In the genomic region with DNA sequence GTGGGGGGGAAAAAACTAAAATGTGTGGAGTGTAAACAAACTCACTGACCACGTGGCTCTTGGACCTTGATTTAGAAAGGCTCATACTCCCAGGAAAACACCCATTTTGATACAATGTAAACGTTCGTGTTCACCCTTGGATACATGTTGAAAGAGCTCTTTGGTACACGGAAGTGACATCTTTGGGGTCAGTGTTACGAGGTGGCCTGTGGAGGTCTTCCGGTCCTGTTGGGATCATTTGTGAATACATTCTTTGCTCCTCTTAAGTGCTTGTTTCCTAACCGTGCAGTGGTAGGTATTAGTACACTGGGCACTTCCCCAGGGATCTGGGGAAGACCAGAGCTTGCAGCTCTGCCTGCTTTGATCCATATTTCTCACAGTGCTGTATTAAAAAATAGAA, we compare ENCODE assay signal across 18 mouse cellular contexts. TPM values are rescaled to one million over a fixed set of nuclear protein-coding genes. Genes with fewer than 3 reads are reported as not detected.
DNase-seq lines count a peak whose midpoint lies in the region; ATAC-seq and TF ChIP-seq lines count a peak whose summit lies in the region.
"Had no signal": no experiment of that assay in that cellular context is flagged by ENCODE, and none has a peak within 500 bp of the region (broad histone marks: within the 10 kb centered on the region; RNA-seq: fewer than 3 reads in every experiment).

No protein-coding gene starts in this region.

- WGBS in midbrain, embryonic 10.5 days, result 53% methylated on average over 7 of the region's 7 CpGs
- 40% methylated on average over 7 of the region's 7 CpGs for WGBS in midbrain, postnatal 0 days
- 22% methylated on average over 7 of the region's 7 CpGs for WGBS in forebrain, embryonic 14.5 days
- 30% methylated on average over 7 of the region's 7 CpGs for WGBS in hindbrain, embryonic 15.5 days
- WGBS in neural tube, embryonic 13.5 days, result 49% methylated on average over 7 of the region's 7 CpGs
- 76% methylated on average over 7 of the region's 7 CpGs for WGBS in kidney, embryonic 15.5 days

- DNase-seq in midbrain, embryonic 10.5 days (ENCODE audit: low spot score), result no peak
- no peak for DNase-seq in midbrain, postnatal 0 days (ENCODE audit: low spot score)
- DNase-seq in forebrain, embryonic 14.5 days (ENCODE audit: low spot score), result no peak
- DNase-seq in adrenal gland, postnatal 25 days, result no peak
- no peak for DNase-seq in spleen, postnatal 4 days (ENCODE audit: low spot score in 2 of 2)
- DNase-seq: adrenal gland, adult 8-10 months; cerebellum, adult 9-10 months; layer of hippocampus, adult 9-11 months; lung, postnatal 10 days; retina, postnatal 1 day; thymus, postnatal 36 days had no signal

- H3K27ac ChIP-seq in midbrain, embryonic 10.5 days (replicated peaks), result peak overlapping the region; percentile 83
- H3K27ac ChIP-seq in midbrain, postnatal 0 days (ENCODE audit: low read depth, low read length), result no peak overlapping the region
- H3K27ac ChIP-seq in forebrain, embryonic 14.5 days (ENCODE audit: low read depth, low read length), result peak overlapping the region; percentile 92
- peak overlapping the region; percentile 23 for H3K27ac ChIP-seq in hindbrain, embryonic 15.5 days (replicated peaks)
- peak overlapping the region; percentile 68 for H3K27ac ChIP-seq in neural tube, embryonic 13.5 days (replicated peaks)
- H3K27ac ChIP-seq in kidney, embryonic 15.5 days, result no peak overlapping the region
- H3K27ac ChIP-seq: heart, embryonic 13.5 days; kidney, postnatal 0 days had no signal

- H3K9ac ChIP-seq in midbrain, postnatal 0 days (replicated peaks; ENCODE audit: low read length, poor library complexity, severe bottlenecking), result no peak overlapping the region
- no peak overlapping the region for H3K9ac ChIP-seq in forebrain, embryonic 14.5 days (ENCODE audit: low read length)
- H3K9ac ChIP-seq in hindbrain, embryonic 15.5 days, result no peak overlapping the region
- H3K9ac ChIP-seq in neural tube, embryonic 13.5 days, result no peak overlapping the region
- no peak overlapping the region for H3K9ac ChIP-seq in kidney, embryonic 15.5 days
- H3K9ac ChIP-seq: heart, embryonic 13.5 days had no signal

- no peak overlapping the region for H3K4me2 ChIP-seq in midbrain, postnatal 0 days (ENCODE audit: low read depth, low read length, poor library complexity, severe bottlenecking)
- H3K4me2 ChIP-seq in forebrain, embryonic 14.5 days (ENCODE audit: low read length), result no peak overlapping the region; the same call in 1 of the 2 replicates
- no peak overlapping the region for H3K4me2 ChIP-seq in hindbrain, embryonic 15.5 days
- no peak overlapping the region for H3K4me2 ChIP-seq in neural tube, embryonic 13.5 days
- no peak overlapping the region for H3K4me2 ChIP-seq in kidney, embryonic 15.5 days
- H3K4me2 ChIP-seq: heart, embryonic 13.5 days had no signal

- peaks cover 100% of the 10 kb centered on the region for H3K4me1 ChIP-seq in midbrain, embryonic 10.5 days
- H3K4me1 ChIP-seq in midbrain, postnatal 0 days (ENCODE audit: insufficient read depth, low read length), result peaks cover 27% of the 10 kb centered on the region
- H3K4me1 ChIP-seq in forebrain, embryonic 14.5 days (ENCODE audit: control insufficient read depth, insufficient read depth, low read length), result peaks cover 88% of the 10 kb centered on the region
- peaks cover 78% of the 10 kb centered on the region for H3K4me1 ChIP-seq in hindbrain, embryonic 15.5 days (replicated peaks)
- H3K4me1 ChIP-seq in neural tube, embryonic 13.5 days (replicated peaks), result peaks cover 91% of the 10 kb centered on the region
- peaks cover 45% of the 10 kb centered on the region for H3K4me1 ChIP-seq in kidney, embryonic 15.5 days

- no peak for ATAC-seq in midbrain, postnatal 0 days (ENCODE audit: low FRiP score)
- no peak for ATAC-seq in forebrain, embryonic 14.5 days
- no peak for ATAC-seq in hindbrain, embryonic 15.5 days (ENCODE audit: low FRiP score, low read depth)
- ATAC-seq in neural tube, embryonic 13.5 days (ENCODE audit: low read depth), result no peak
- ATAC-seq in kidney, embryonic 15.5 days (replicated peaks; ENCODE audit: low FRiP score), result no peak

- no peaks in the 10 kb centered on the region for H3K9me3 ChIP-seq in midbrain, embryonic 10.5 days (replicated peaks)
- no peaks in the 10 kb centered on the region for H3K9me3 ChIP-seq in midbrain, postnatal 0 days (ENCODE audit: low read length)
- H3K9me3 ChIP-seq in forebrain, embryonic 14.5 days (replicated peaks; ENCODE audit: control insufficient read depth, low read length), result no peaks in the 10 kb centered on the region
- H3K9me3 ChIP-seq in hindbrain, embryonic 15.5 days, result no peaks in the 10 kb centered on the region
- H3K9me3 ChIP-seq in neural tube, embryonic 13.5 days, result no peaks in the 10 kb centered on the region
- H3K9me3 ChIP-seq in kidney, embryonic 15.5 days (replicated peaks), result no peaks in the 10 kb centered on the region
- H3K9me3 ChIP-seq: heart, embryonic 13.5 days; megakaryocyte, embryonic 14.5 days had no signal

- H3K27me3 ChIP-seq in midbrain, embryonic 10.5 days (ENCODE audit: low read depth, poor library complexity, severe bottlenecking), result peaks cover 24% of the 10 kb centered on the region; the same call in 1 of the 2 replicates
- no peaks in the 10 kb centered on the region for H3K27me3 ChIP-seq in midbrain, postnatal 0 days (ENCODE audit: insufficient read depth, low read length)
- H3K27me3 ChIP-seq in forebrain, embryonic 14.5 days (replicated peaks; ENCODE audit: control insufficient read depth, insufficient read depth, low read length), result no peaks in the 10 kb centered on the region
- no peaks in the 10 kb centered on the region for H3K27me3 ChIP-seq in hindbrain, embryonic 15.5 days
- no peaks in the 10 kb centered on the region for H3K27me3 ChIP-seq in neural tube, embryonic 13.5 days
- H3K27me3 ChIP-seq in kidney, embryonic 15.5 days, result no peaks in the 10 kb centered on the region
- H3K27me3 ChIP-seq: heart, embryonic 13.5 days had no signal

- no peak for TF ChIP-seq CTCF in midbrain, postnatal 0 days (IDR thresholded peaks at IDR 0.05)

- peaks cover 47% of the 10 kb centered on the region for H3K36me3 ChIP-seq in midbrain, embryonic 10.5 days
- peaks cover 11% of the 10 kb centered on the region; the same call in 1 of the 2 replicates for H3K36me3 ChIP-seq in midbrain, postnatal 0 days (ENCODE audit: insufficient read depth, low read length)
- peaks cover 64% of the 10 kb centered on the region for H3K36me3 ChIP-seq in forebrain, embryonic 14.5 days (ENCODE audit: control insufficient read depth, insufficient read depth, low read length)
- H3K36me3 ChIP-seq in hindbrain, embryonic 15.5 days, result peaks cover 7% of the 10 kb centered on the region; the same call in 1 of the 2 replicates
- peaks cover 62% of the 10 kb centered on the region for H3K36me3 ChIP-seq in neural tube, embryonic 13.5 days
- peaks cover 66% of the 10 kb centered on the region for H3K36me3 ChIP-seq in kidney, embryonic 15.5 days

- H3K4me3 ChIP-seq in midbrain, embryonic 10.5 days, result 0 out of 2 replicates have a peak overlapping the region, but pooled peaks have one; percentile 5
- H3K4me3 ChIP-seq in midbrain, postnatal 0 days (ENCODE audit: low read depth, low read length), result no peak overlapping the region
- no peak overlapping the region for H3K4me3 ChIP-seq in forebrain, embryonic 14.5 days (ENCODE audit: low read depth, low read length)
- H3K4me3 ChIP-seq in hindbrain, embryonic 15.5 days, result no peak overlapping the region
- no peak overlapping the region for H3K4me3 ChIP-seq in neural tube, embryonic 13.5 days
- no peak overlapping the region for H3K4me3 ChIP-seq in kidney, embryonic 15.5 days (replicated peaks)
- H3K4me3 ChIP-seq: heart, embryonic 13.5 days; megakaryocyte, embryonic 14.5 days had no signal

RNA-seq across cellular contexts. Expression of gene Enc1, which starts 10.8 kb away (rescaled TPM):
- polyA plus RNA-seq in midbrain, embryonic 10.5 days (2016; fragmentation: Nextera tagmentation; extraction: Ambion mirVana), result 7.5 and 11.2 TPM in 2 replicates
- 326 and 348 TPM in 2 replicates for total RNA-seq in midbrain, postnatal 0 days (2014; rRNA removed)
- polyA plus RNA-seq in midbrain, postnatal 0 days (2015; fragmentation: Nextera tagmentation; extraction: Ambion mirVana), result 54.0 and 54.2 TPM in 2 replicates
- polyA plus RNA-seq in forebrain, embryonic 14.5 days (2014; fragmentation: Nextera tagmentation; extraction: Ambion mirVana), result 89.5 and 96.5 TPM in 2 replicates
- polyA plus RNA-seq in hindbrain, embryonic 15.5 days (2015; fragmentation: Nextera tagmentation; extraction: Ambion mirVana), result 57.3 and 59.7 TPM in 2 replicates
- polyA plus RNA-seq in neural tube, embryonic 13.5 days (2015; fragmentation: Nextera tagmentation; extraction: Ambion mirVana), result 54.9 and 59.5 TPM in 2 replicates
- 5.9 and 6.1 TPM in 2 replicates for total RNA-seq in adrenal gland, postnatal 25 days (2021)
- 12.0 and 15.1 TPM in 2 replicates for polyA plus RNA-seq in kidney, embryonic 15.5 days (2015; fragmentation: Nextera tagmentation; extraction: Ambion mirVana)
- total RNA-seq: MEL had no signal

RNA-seq across cellular contexts. Expression of gene Hexb, which starts 53.6 kb away (rescaled TPM):
- 18.5 and 19.8 TPM in 2 replicates for polyA plus RNA-seq in midbrain, embryonic 10.5 days (2016; fragmentation: Nextera tagmentation; extraction: Ambion mirVana)
- 55.1 and 70.5 TPM in 2 replicates for total RNA-seq in midbrain, postnatal 0 days (2014; rRNA removed)
- 57.7 and 59.7 TPM in 2 replicates for polyA plus RNA-seq in midbrain, postnatal 0 days (2015; fragmentation: Nextera tagmentation; extraction: Ambion mirVana)
- polyA plus RNA-seq in forebrain, embryonic 14.5 days (2014; fragmentation: Nextera tagmentation; extraction: Ambion mirVana), result 38.0 and 41.9 TPM in 2 replicates
- 45.2 and 52.9 TPM in 2 replicates for polyA plus RNA-seq in hindbrain, embryonic 15.5 days (2015; fragmentation: Nextera tagmentation; extraction: Ambion mirVana)
- 42.7 and 44.7 TPM in 2 replicates for polyA plus RNA-seq in neural tube, embryonic 13.5 days (2015; fragmentation: Nextera tagmentation; extraction: Ambion mirVana)
- 20.3 and 26.6 TPM in 2 replicates for total RNA-seq in adrenal gland, postnatal 25 days (2021)
- polyA plus RNA-seq in kidney, embryonic 15.5 days (2015; fragmentation: Nextera tagmentation; extraction: Ambion mirVana), result 34.6 and 36.7 TPM in 2 replicates

Comparison
In these comparisons a context has a peak if more than half of its experiments do, and no peak if none do; other contexts are left out.
1. H3K27ac ChIP-seq: peak in midbrain, embryonic 10.5 days (single experiment), forebrain, embryonic 14.5 days (single experiment), hindbrain, embryonic 15.5 days (single experiment) and neural tube, embryonic 13.5 days (single experiment); none in midbrain, postnatal 0 days (single experiment) and kidney, embryonic 15.5 days (single experiment).